Mouse (Mus musculus) spleen, adult 2 months (tissue): ENCODE results near the gene Tiam1.

Source experiments
- CTCF ChIP-seq: fragments of 200-500 bp; IDR thresholded peaks from 2 replicates; pipeline ENCODE4 v1.5.1; 2011; ENCODE audit warnings: mild to moderate bottlenecking, inconsistent platforms; ENCODE audit not compliant: insufficient read depth, insufficient read length, insufficient replicate concordance; ENCODE audit errors: extremely low read depth
- POLR2A ChIP-seq: fragments of 200-500 bp; IDR thresholded peaks from 2 replicates; pipeline ENCODE4 v1.6.1; 2011; ENCODE audit warnings: low read depth, low read length, inconsistent platforms

GRCm38 (mm10) chr16:89946816-89947215, 196.8 kb downstream of the Tiam1 start:
- TF ChIP-seq POLR2A, result no peak
- TF ChIP-seq CTCF, result no peak
